Mouse (Mus musculus) kidney, adult 8-10 months (tissue): ENCODE measurements around the gene Eif2d.

Source experiments
- DNase-seq, 2 experiments: peaks; one replicate each; pipeline ENCODE4 v3.0.0; 2022

Eif2d gene

GRCm38 (mm10) chr1:131184956-131185660 is 32.1 kb downstream of the Eif2d start:
- DNase-seq = no peak

- DNase-seq = no peak
These were observed 33.0 kb downstream of the Eif2d start for GRCm38 (mm10) chr1:131185821-131186506.

GRCm38 (mm10) chr1:131186995-131187394 is 34.0 kb downstream of the Eif2d start:
- no peak for DNase-seq

GRCm38 (mm10) chr1:131187856-131188255 is 34.9 kb downstream of the Eif2d start:
- no peak for DNase-seq

- no peak for DNase-seq
These were observed 35.7 kb downstream of the Eif2d start for GRCm38 (mm10) chr1:131188655-131189054.

GRCm38 (mm10) chr1:131193746-131194145 is 40.8 kb downstream of the Eif2d start:
- peak; percentile 30 to 49 for DNase-seq

GRCm38 (mm10) chr1:131195653-131196052 is 42.7 kb downstream of the Eif2d start:
- DNase-seq = no peak

- DNase-seq = no peak
These were observed 43.1 kb downstream of the Eif2d start for GRCm38 (mm10) chr1:131196107-131196506.

GRCm38 (mm10) chr1:131198417-131198960 is 45.5 kb downstream of the Eif2d start:
- no peak for DNase-seq

- DNase-seq = peak; percentile 23 to 43
These were observed 46.3 kb downstream of the Eif2d start for GRCm38 (mm10) chr1:131199118-131199821.

GRCm38 (mm10) chr1:131199976-131200375 is 47.0 kb downstream of the Eif2d start:
- peak in 1 of 2 experiments; percentile 21 for DNase-seq

- DNase-seq = no peak
These were observed 47.6 kb downstream of the Eif2d start for GRCm38 (mm10) chr1:131200588-131200987.

- no peak for DNase-seq
These were observed 48.4 kb downstream of the Eif2d start for GRCm38 (mm10) chr1:131201391-131201790.

GRCm38 (mm10) chr1:131204461-131204860 is 51.5 kb downstream of the Eif2d start:
- no peak for DNase-seq

- DNase-seq = no peak
These were observed 53.4 kb downstream of the Eif2d start for GRCm38 (mm10) chr1:131206342-131206741.

GRCm38 (mm10) chr1:131207531-131207930 is 54.5 kb downstream of the Eif2d start:
- DNase-seq = peak in 1 of 2 experiments; percentile 53

GRCm38 (mm10) chr1:131208081-131208480 is 55.1 kb downstream of the Eif2d start:
- DNase-seq = no peak

GRCm38 (mm10) chr1:131208800-131209199 is 55.8 kb downstream of the Eif2d start:
- no peak for DNase-seq

GRCm38 (mm10) chr1:131209971-131210426 is 57.0 kb downstream of the Eif2d start:
- no peak for DNase-seq

- no peak for DNase-seq
These were observed 58.7 kb downstream of the Eif2d start for GRCm38 (mm10) chr1:131211655-131212054.

GRCm38 (mm10) chr1:131212956-131213355 is 60.0 kb downstream of the Eif2d start:
- DNase-seq = no peak

GRCm38 (mm10) chr1:131213361-131213760 is 60.4 kb downstream of the Eif2d start:
- no peak for DNase-seq

- no peak for DNase-seq
These were observed 66.0 kb downstream of the Eif2d start for GRCm38 (mm10) chr1:131218933-131219332.
